Mouse (Mus musculus) layer of hippocampus, postnatal 36 days (tissue): Measurements from ENCODE around the gene Rasgef1b. TPM values are rescaled to one million over a fixed set of nuclear protein-coding genes. Genes with fewer than 3 reads are reported as not detected.

Source experiments
- DNase-seq, 2 experiments: peaks; one replicate each; pipeline ENCODE4 v3.0.0; 2022
- total RNA-seq, 2 experiments: library from RNA; stranded (reverse); gene quantifications; 2 replicates each; pipeline ENCODE4 v1.2.3; 2021

Gene Rasgef1b
- total RNA-seq, 2 experiments from 2014 or later = 12.4 to 13.1 TPM

DNA sequence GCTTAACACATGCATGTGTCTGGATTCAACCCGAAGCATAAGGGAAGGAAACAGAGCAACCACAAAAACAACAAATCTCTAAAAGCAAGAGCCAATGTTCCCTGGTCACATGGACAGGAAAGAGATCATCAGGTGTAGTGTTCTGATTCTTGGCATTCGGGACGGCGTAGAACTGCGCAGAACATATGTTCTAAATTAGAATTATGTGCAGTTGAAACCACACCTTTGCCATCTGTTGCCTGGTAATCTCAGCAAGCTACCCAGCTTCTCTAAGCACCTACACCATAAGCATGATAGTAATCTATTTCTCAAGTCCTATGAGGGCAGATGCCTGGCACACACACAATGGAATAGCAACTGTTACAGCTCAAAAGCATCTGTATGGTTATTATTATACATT is 27.1 kb downstream of the Rasgef1b start:
- DNase-seq = no peak

DNA sequence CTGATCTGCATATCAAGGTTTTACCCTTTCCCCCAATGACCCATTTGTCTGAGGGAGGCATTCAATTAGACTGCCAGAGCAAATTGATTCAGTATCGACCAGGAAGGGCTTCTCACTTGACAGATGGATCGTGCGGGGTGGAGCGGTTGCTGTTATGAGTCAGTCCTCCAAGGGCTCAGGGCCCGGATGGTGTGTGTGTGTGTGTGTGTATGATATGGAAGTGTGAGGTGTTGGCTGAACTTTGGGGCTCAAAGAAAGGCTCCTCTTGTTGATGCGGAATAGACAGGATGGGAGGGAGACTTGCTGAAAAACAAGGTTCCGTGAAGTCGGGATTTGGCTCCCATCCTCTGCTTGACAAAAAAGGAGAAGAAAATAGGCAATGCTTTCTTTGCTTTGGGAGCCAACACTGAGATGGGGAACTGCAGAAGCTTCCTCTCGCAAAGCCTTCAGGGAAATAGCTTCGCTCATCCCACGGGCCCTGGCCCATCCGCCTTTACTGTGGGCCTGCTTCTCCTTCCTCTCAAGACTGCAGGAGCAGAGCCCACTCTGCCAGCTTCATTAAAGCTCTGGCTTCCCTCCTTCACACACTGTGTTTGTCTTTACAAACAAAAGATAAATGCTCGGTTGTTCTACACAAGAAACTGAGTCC is 34.0 kb downstream of the Rasgef1b start:
- DNase-seq = peak; percentile 21

DNA sequence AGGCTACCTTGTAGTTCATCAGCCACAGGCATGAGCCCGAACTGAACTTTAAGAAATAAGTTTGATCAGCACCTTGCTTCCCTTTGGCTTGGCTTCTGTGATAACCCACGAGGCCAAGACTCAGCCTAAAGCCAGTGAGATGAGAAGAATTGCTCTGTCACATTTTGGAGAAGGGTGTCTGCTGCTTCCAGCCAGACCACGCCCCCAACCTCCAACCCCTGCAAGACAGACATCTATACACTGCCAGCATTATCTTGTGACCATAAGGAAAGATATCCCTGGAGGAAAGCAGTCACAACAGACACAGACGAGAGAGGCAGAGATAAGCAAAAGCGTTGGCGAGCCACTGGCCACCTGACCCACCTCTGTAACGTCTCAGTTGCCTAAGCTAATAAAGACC is 39.0 kb downstream of the Rasgef1b start:
- no peak for DNase-seq

DNA sequence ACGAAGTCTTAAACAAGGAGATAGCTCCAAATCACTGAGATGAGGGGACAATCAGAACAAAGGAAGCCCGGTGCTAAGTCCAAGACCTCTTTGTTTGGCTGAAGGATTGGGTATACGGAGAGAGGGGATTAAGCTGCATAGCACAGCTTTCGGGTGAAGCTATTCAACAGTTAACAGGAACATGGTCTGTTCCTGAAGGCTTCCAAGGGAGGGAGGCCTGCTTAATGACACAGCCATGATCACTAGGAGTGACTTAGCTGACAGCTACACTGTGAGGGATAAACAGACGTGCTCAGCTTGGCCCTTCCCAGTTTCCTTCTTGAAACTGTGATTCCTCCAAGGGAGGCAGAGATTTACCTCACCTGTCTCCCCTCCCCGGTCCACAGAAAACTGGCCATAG is 41.0 kb downstream of the Rasgef1b start:
- DNase-seq = no peak

DNA sequence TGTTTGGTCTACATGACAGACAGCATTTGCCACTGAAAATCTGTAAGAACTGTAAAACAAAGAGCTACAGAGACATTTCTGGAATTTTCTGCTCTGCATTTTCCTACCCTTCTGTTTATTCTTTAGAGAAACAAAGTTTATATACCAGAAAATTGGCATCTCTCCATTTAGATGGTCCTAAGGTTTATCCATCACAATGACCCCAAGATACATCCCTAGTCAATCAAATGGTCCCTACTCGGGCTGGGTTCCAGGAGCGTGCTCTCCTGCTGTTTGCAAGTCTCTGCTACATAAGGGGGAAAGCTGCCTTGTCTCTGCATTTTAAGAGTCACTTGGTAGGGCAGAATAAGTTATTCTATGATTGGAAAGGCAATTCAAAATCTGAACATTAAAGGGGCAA is 44.8 kb downstream of the Rasgef1b start:
- DNase-seq = no peak

DNA sequence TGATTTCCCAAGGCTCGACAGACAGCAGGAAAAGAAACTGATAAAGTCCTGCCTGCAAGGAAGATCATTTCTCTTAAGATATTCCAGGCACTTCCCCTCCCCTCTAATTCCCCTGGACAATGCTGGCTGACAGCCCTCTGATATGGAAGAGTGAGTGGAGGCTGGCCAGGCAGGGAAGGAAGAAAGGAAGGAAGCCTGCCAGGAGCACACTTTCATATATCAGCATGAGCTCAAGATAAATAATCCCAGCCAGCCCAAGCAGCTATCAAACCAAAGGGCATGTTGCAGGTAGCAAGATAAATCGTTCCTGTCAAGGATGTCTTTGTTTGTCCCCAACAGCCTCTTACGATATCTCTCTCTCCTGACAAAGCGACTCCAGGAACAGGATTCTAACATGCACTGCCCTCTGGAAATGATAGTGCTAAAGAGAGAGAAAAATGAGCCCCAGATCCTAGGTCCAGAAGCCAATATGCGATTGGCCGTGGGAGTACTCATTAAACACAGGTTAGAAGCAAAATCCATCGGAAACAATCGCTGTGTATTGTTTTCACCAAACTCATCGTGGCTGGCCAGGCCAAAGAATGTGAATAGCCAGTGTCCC is 58.8 kb downstream of the Rasgef1b start:
- DNase-seq = no peak

DNA sequence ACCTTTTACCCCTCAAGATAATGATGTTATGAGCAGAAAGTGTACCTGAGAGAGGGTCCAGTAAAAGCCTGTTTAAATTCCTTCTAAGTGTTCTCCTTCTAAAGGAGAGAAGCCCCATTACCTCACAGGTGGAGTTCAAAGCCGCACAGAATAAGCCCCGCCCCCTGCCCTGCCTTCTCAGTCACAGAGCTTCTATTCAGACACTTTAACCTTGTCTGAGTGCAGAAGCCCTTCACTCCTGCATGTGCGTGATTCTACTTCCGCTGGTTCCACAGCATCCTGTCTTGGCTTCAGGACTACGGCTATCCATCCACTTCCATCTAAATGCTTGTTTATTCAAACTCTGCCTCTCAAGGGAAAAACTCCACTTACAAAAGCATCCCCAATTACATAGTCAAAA is 72.8 kb downstream of the Rasgef1b start:
- no peak for DNase-seq

DNA sequence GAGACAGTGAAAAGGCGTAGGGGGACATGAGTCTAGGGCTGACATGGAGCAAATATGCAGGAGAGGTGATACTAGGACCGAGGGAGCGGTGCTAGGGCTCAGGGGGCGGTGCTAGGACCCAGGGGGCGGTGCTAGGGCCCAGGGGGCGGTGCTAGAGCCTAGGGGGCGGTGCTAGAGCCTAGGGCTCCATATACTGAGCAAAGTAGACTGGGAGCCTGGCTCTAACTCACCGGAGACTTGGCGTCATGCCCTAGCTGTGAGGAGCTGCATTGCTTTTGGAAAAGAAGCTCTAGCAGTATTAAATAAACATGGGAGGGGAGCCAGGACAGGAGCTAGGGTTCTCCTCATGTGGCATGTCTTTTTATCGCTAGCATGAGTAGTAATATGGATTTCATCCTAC is 75.9 kb downstream of the Rasgef1b start:
- no peak for DNase-seq

DNA sequence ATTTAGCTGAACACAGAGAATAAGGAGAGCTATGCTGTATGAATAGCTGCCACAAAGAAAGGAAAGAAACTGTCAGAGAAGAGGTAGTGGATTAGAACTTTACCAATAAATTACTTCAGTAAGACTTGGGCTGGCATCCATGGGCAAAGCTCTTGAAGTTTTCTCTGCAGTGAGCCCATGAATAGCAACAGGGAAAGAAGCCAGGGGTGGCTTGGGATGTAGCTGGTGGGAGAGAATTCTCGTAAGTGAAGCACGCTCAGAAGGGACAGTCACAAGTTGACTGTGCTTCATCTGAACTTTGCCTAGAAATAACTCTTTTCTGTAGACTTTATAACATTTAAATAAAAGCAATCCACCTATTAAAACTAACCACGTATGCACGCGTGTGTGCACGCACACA is 87.5 kb downstream of the Rasgef1b start:
- no peak for DNase-seq

DNA sequence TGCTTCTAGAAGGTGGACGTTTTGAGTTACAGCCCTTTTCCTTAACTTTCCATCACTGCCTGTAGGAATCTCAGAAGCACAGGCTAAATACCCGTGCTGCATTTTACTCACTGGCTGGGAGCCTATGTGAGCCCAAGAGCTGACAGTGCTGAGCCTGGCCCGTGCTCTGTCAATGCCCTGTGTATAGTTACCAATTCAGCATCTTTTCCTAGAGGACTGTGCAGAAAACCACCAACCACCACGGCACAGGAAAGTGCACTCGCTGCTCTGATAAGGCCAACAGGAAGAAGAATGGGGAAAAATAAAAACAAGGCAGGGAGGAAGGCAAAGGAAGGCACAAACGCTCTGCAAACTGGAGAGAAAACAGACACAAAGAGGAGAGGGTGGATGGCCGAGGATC is 92.3 kb downstream of the Rasgef1b start:
- no peak for DNase-seq

DNA sequence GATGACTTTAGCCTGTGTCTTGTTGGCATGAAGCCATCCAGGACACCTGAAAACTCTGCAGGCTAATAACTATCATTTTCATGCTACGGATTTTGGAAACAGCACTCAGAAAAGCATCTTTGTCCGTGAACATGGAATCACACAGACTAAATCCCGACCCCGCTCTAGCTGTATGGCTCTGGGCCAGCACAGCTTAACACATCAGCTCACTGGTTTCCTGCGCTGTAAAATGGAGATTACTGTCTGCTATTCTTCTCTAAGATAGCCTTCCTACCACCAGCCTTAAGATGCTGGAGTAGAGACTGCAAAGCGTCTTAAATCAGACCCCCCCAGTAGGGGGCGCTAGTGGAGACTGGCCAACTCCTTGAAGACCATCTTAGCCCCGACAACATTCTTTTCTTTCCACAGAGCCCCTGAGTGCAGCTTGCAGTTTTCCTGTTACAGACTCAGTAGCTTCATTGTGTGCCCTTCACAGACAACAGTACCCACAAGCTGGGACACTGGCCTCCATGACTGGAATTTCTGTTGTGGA is 94.8 kb downstream of the Rasgef1b start:
- no peak for DNase-seq

DNA sequence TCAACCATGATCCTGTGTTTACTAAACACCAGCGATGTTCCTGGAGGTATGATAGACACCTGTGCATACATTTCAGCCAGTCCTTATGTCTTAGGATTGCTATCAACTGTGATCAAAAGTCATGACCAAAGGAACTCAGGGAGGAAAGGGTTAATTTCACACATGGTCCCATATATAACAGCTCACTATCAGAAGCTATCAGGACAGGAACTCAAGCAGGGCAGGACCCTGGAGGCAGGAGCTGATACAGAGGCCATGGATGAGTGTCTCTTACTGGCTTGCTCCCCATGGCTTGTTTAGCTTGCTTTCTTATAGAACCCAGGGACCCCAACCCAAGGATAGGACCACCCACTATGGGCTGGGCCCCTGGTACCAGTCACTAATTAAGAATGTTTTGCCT is 95.3 kb downstream of the Rasgef1b start:
- DNase-seq = no peak

DNA sequence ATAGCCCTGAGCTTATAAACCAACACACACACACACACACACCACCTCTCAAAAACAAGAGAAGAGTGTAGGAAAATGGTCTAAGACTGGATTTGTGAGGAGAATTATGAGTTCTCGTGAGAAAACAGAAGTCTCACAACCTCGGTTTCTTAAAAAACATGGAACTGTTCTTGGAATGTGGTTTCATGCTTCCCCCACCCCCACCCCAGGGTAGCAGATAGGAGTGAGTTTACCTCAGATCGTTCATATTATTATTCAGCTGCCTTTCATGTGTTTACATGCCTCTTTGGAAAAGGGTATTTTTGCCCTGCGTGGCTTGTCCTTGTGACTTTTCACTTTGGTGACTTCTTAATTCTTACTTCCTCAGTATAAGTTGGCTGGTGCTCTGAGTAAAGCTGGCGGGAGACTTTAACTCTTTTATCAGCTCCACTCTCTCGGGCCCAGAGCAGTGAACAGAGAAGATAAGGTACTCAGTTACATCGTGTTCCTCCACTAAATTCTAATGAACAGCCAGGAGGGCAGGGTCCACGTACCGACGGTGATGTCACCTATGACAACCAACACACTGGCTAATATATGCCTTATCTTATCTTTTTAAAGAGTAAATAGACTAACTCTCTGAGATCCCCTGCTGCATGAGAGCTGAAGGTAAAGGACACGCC is 96.1 kb downstream of the Rasgef1b start:
- no peak for DNase-seq

DNA sequence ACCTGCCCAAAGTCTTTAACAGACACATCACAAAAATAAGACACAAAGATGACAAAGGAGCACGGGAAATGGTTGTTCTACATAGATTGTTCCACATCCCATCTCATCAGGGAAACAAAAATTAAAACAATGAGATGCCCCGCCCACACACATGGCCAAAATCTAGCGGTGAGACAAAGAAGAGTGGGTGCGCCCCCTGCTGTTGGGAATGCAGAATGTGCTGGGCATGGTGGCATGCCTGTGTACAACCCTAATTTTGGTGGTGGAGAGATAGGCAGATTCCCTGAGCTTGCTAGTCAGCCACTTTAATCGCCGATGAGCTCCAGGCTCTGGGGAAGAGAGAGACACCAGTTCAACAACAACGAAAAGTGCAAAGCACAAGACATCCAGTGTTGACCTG is 98.8 kb downstream of the Rasgef1b start:
- peak in 1 of 2 experiments; percentile 19 for DNase-seq

DNA sequence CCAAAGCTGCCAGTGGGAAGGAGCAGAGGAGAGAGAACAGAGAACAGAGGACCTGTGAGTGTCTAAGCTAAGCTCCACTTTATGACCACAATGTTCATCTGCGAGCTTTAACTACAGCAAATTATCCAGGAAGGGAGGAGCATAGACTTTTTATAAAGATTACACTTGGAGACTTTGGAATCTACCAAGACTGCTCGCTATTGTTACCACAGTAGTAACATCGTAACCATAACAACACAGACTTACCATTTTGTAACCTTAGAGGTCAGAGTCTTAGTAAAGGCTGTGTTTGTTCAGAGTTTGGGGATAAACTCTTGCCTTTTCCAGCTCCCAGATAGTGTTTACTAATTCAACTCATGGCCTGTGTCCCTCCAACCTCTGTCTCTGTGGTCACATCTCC is 103.3 kb downstream of the Rasgef1b start:
- DNase-seq = no peak

DNA sequence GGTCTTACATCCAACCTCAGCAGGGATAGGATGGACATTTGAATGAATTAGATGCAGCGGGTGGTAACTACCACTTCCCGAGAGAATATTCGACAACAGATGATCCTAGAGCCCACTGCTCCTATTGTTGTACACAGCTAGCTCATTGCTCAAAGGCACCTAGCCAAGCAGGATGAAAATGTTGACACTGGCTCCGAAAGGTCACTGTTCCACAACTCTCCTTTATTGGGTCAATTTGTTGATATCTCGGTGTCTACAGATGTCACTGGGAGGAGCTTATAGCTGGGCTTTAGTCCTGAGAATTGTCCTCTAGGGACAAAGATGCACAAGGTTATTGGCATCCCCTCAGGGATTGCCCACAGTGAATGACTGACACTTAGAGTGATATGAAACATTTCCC is 108.1 kb downstream of the Rasgef1b start:
- DNase-seq = no peak

DNA sequence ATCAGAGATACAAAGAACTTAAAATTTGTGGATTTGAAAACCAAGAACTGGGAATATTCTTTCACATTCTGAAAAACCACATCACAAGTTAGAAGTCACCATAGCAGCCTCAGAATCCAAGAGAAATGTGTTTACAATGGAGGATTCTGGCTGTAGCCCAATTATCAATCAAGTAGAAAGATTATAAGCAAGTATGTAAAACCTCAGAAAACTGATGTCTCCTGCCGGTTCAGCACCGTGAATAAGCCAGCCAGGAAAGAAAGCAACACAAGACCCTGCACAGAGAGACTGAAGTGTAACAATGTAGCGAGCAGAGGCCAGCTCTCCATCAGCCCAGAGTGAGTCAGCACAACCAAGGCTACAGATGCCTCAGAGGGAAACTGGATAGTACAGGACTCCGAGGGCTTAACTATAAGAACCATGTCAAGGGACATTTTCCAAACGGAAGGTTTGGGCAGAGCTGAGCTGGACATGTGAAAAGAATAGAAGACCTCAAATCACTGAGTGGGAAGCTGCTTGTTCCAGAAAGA is 111.5 kb downstream of the Rasgef1b start:
- DNase-seq = no peak

DNA sequence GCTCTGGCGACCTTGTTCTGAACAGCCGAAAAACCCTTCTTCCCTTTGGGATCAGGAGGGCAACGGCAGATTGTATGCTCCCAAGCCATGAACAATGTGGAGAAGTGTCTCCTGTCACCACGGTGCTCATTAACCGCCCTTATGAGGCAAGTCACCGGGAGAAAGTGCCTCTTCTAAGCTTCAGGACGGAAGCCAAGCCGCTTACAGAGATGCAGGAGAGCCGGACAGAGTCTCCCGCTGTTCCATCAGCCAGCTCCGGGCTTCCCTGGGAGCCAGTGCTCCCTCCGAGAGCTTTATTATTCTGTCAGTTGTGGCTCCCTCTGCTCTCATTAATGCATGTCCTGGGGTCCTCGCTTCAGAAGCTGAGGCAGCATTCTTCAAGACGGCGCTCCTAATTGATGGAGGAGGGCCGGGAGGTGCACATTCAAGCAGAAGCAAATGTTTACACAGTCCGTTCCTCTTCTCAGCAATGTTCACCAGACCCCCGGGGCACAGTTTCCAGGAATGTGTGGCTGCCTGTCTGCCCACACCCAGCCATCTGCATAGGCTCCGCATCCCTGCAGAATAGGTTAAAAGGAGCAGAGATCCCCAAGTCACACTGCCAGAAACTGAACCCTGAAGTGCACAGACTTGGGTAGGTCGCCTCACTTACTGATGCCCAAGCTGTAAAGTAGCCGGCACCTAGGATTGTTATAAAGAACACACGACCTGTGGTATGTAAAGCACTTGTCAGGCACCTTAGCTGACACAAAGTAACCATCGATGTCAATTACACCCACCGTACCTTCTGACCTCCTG is 115.3 kb downstream of the Rasgef1b start:
- DNase-seq = no peak

DNA sequence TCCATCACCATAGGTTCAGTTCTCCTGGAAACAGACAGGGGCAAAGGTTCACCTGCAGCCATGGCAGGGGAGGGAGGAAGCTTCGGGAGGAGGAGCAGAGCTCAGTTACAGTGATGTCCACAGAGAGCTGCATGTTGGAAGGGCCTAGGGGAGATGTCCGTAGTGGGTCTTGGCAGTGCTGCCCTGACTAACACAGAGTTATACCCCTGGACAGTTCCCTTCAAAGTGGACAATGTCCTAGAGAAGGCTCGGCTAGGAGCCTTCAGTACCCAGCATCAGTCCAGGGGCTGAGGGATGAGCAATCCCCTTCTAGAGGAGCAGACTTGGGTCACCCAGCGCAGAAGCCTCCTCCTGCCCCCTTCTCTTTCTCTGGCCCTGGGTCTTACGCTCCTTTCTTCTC is 121.3 kb downstream of the Rasgef1b start:
- no peak for DNase-seq

DNA sequence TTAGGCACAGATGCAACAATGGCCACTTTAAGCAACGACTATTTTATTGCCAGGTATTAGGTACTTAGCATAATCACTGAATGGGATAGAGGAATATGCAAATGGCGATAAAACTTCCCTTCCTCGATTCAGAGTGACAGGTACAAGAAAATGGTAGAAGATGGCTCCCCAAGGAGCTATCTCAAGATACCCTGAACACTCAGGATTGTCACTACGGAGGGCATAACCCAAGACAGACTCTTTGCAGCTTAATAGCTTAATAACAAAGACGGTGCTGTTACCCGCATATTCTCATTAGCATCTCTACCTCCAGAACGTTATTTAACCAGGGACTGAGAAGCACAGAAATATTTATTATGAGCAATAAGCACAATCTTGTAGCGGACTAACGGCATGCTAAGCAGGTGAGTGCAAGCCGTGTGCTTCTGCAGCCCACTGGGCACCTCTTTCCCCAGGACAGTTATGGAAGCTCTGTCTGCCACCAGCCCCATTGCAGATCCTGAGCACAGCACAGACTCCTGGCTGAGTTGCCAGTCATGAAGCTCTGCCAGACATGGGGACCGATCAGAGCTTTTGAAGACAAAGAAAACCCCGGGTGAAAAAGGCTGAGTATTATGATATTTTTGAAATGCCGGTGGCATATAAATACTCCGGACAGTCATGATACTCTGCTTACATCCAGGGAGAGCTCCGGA is 122.6 kb downstream of the Rasgef1b start:
- no peak for DNase-seq

DNA sequence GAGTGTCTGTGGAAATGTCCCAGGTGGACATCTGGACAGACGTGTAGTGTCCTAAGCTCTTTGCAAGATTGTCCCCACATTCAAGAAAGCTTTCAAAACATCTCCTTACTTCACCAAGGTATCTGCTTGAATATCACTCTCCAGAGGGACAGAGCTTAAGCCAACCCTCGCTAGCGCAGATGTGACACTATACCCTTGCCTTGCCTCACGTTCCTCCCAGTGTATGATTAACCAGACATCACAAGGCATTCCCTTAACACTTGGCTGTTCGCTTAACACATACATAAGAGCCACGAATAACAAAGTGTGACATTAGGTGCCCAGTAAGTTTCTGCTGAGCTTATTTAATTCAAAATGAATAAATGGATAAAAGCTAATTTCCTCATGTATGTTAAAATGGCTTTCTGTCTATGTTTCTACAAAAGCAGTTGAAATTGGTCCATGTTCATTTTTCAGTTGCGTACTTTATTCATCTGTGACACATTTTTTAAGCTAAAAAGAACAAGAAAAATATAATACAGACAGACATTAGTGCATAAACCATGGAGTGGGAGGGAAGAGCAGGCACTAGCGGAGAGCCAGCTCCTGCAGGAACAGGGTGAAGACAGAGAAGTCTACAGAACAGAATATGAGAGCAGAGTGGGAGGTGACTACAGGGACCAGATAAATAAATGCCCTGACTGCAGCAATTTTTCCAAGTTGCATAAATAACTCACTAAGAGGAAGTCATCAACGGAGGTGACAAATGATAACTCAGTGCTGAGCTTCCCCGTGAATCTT is 126.4 kb downstream of the Rasgef1b start:
- no peak for DNase-seq
